Mouse (Mus musculus): ENCODE results near the gene Capg. TPM values are rescaled to one million over a fixed set of nuclear protein-coding genes. Genes with fewer than 3 reads are reported as not detected.

The Capg gene
- polyA plus RNA-seq, 1 experiment from 2014 or later: 4.9 TPM

- Histone ChIP-seq H3K9ac (replicated peaks; ENCODE audit: low read depth, low read length) (peak overlapping the region; percentile 74), H3K4me1 (replicated peaks; ENCODE audit: control insufficient read depth, insufficient read depth, low read length) (peaks cover 15% of the 10 kb centered on the region), H3K4me3 (replicated peaks; ENCODE audit: low read length) (peak overlapping the region; percentile 72), H3K36me3 (ENCODE audit: control insufficient read depth, insufficient read depth) (no peaks in the 10 kb centered on the region), H3K27ac (ENCODE audit: low read length) (no peak overlapping the region), H3K9me3 (ENCODE audit: control insufficient read depth, low read length) (no peaks in the 10 kb centered on the region), H3K4me2 (ENCODE audit: low read length) (peak overlapping the region; percentile 72), H3K27me3 (replicated peaks; ENCODE audit: control insufficient read depth, insufficient read depth, low read length) (no peaks in the 10 kb centered on the region)
- ATAC-seq: no peak
- WGBS: 47% methylated on average over 13 of the region's 13 CpGs
Observed at GRCm38 (mm10) chr6:72597083-72597874, 53.1 kb downstream of the Capg start.

DNA sequence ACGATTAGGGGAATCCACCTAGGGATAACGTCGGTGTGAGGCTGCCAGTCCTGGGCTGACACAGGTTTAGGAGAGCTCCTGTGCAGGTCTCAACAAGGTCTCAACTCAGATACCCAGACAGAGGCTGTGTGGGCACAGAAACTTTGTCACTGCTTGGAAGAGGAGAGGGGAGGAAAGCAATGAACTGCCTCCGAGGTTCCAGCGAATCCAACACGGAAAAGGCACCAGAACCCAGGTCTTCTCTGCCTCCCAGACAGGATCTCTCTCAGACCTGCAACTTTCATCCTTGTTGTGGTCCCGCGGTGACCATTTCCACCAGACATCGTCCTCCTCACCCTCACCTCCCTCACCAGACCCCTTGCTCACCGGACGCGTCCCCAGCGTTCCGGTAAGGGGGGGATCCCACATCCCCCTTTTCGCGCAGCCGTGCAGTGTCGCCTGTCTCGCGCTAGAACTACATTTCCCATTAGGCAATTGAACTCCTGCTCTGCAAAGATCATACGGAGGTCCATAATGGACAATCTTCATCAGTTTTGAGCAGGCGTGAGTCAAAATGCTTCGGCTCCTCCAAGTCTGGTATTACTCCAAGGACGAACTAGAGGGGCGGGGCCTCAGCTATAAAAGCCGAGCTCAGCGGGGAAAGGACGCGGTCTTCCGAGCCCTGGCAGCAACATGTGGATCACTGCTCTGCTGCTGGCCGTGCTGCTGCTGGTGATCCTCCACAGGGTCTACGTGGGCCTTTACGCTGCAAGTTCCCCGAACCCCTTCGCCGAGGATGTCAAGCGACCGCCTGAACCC lies 54.0 kb downstream of the Capg start, which contains the start of the genes Elmod3 and Retsat:
TSS of gene Elmod3 (minus strand) at position 458 of the 798 bp plus-strand sequence.
TSS of gene Retsat (plus strand) at position 520 of the 798 bp plus-strand sequence.
- peak; percentile 95 for ATAC-seq
- H3K9ac ChIP-seq (replicated peaks; ENCODE audit: low read depth, low read length): peak within 1 kb of the TSS; percentile 74
- no peaks in the 10 kb centered on the region for H3K9me3 ChIP-seq (ENCODE audit: control insufficient read depth, low read length)
- H3K36me3 ChIP-seq (ENCODE audit: control insufficient read depth, insufficient read depth): no peaks in the 10 kb centered on the region
- no peaks in the 10 kb centered on the region for H3K27me3 ChIP-seq (replicated peaks; ENCODE audit: control insufficient read depth, insufficient read depth, low read length)
- peak within 1 kb of the TSS; percentile 72 for H3K4me2 ChIP-seq (ENCODE audit: low read length)
- peak within 1 kb of the TSS; percentile 60 for H3K27ac ChIP-seq (ENCODE audit: low read length)
- H3K4me3 ChIP-seq (replicated peaks; ENCODE audit: low read length): peak within 1 kb of the TSS; percentile 72
- WGBS: 1% methylated on average over 38 of the region's 38 CpGs
- peaks cover 15% of the 10 kb centered on the region for H3K4me1 ChIP-seq (replicated peaks; ENCODE audit: control insufficient read depth, insufficient read depth, low read length)

- Histone ChIP-seq H3K4me3 (replicated peaks; ENCODE audit: low read length) (peak overlapping the region; percentile 72), H3K4me1 (replicated peaks; ENCODE audit: control insufficient read depth, insufficient read depth, low read length) (peaks cover 15% of the 10 kb centered on the region), H3K9me3 (ENCODE audit: control insufficient read depth, low read length) (no peaks in the 10 kb centered on the region), H3K27ac (ENCODE audit: low read length) (peak overlapping the region; percentile 60), H3K27me3 (replicated peaks; ENCODE audit: control insufficient read depth, insufficient read depth, low read length) (no peaks in the 10 kb centered on the region), H3K9ac (replicated peaks; ENCODE audit: low read depth, low read length) (peak overlapping the region; percentile 74), H3K4me2 (ENCODE audit: low read length) (peak overlapping the region; percentile 72), H3K36me3 (ENCODE audit: control insufficient read depth, insufficient read depth) (no peaks in the 10 kb centered on the region)
- WGBS: 33% methylated on average over 12 of the region's 12 CpGs
- peak; percentile 24 for ATAC-seq
Observed at GRCm38 (mm10) chr6:72598791-72599557, 54.8 kb downstream of the Capg start.

GRCm38 (mm10) chr6:72600216-72600615 lies 56.0 kb downstream of the Capg start:
- no peak for ATAC-seq
- Histone ChIP-seq H3K9ac (replicated peaks; ENCODE audit: low read depth, low read length) (no peak overlapping the region), H3K4me2 (ENCODE audit: low read length) (no peak overlapping the region), H3K9me3 (ENCODE audit: control insufficient read depth, low read length) (no peaks in the 10 kb centered on the region), H3K4me1 (replicated peaks; ENCODE audit: control insufficient read depth, insufficient read depth, low read length) (peaks cover 15% of the 10 kb centered on the region), H3K4me3 (replicated peaks; ENCODE audit: low read length) (no peak overlapping the region), H3K36me3 (ENCODE audit: control insufficient read depth, insufficient read depth) (no peaks in the 10 kb centered on the region), H3K27me3 (replicated peaks; ENCODE audit: control insufficient read depth, insufficient read depth, low read length) (no peaks in the 10 kb centered on the region), H3K27ac (ENCODE audit: low read length) (no peak overlapping the region)
- WGBS: 77% methylated on average over 6 of the region's 6 CpGs

- peaks cover 15% of the 10 kb centered on the region for H3K4me1 ChIP-seq (replicated peaks; ENCODE audit: control insufficient read depth, insufficient read depth, low read length)
- no peak overlapping the region for H3K4me2 ChIP-seq (ENCODE audit: low read length)
- WGBS: 81% methylated on average over 12 of the region's 12 CpGs
- H3K27me3 ChIP-seq (replicated peaks; ENCODE audit: control insufficient read depth, insufficient read depth, low read length): no peaks in the 10 kb centered on the region
- H3K27ac ChIP-seq (ENCODE audit: low read length): no peak overlapping the region
- H3K4me3 ChIP-seq (replicated peaks; ENCODE audit: low read length): no peak overlapping the region
- no peak for ATAC-seq
- H3K9ac ChIP-seq (replicated peaks; ENCODE audit: low read depth, low read length): no peak overlapping the region
- H3K9me3 ChIP-seq (ENCODE audit: control insufficient read depth, low read length): no peaks in the 10 kb centered on the region
- peaks cover 4% of the 10 kb centered on the region; the same call in 1 of the 2 replicates for H3K36me3 ChIP-seq (ENCODE audit: control insufficient read depth, insufficient read depth)
Observed at GRCm38 (mm10) chr6:72600771-72601170, 56.6 kb downstream of the Capg start.

DNA sequence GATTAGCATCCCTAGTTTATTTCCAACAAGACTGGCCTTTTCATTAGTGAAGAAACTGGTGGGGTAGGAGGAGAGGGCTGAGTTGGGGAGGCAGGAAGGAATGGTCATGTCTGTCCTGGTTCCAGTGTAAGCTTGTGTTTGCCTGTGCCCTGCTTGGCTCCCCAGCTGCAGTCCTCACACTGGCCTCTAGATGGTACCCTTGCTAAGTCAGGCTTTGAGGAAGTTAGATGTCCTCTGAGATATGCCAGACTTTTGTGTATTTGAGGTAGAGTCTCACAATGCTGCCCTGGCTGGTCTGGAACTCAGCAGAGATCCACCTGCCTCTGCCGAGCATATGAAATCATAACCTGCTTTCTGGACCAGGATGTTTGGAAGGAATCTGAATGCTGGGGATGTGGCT lies 57.5 kb downstream of the Capg start:
- WGBS: 66% methylated on average over 1 of the region's 1 CpGs
- Histone ChIP-seq H3K27ac (ENCODE audit: low read length) (no peak overlapping the region), H3K4me2 (ENCODE audit: low read length) (no peak overlapping the region), H3K4me3 (replicated peaks; ENCODE audit: low read length) (no peak overlapping the region), H3K36me3 (ENCODE audit: control insufficient read depth, insufficient read depth) (peaks cover 12% of the 10 kb centered on the region), H3K4me1 (replicated peaks; ENCODE audit: control insufficient read depth, insufficient read depth, low read length) (peaks cover 15% of the 10 kb centered on the region), H3K27me3 (replicated peaks; ENCODE audit: control insufficient read depth, insufficient read depth, low read length) (no peaks in the 10 kb centered on the region), H3K9me3 (ENCODE audit: control insufficient read depth, low read length) (no peaks in the 10 kb centered on the region), H3K9ac (replicated peaks; ENCODE audit: low read depth, low read length) (no peak overlapping the region)
- no peak for ATAC-seq

DNA sequence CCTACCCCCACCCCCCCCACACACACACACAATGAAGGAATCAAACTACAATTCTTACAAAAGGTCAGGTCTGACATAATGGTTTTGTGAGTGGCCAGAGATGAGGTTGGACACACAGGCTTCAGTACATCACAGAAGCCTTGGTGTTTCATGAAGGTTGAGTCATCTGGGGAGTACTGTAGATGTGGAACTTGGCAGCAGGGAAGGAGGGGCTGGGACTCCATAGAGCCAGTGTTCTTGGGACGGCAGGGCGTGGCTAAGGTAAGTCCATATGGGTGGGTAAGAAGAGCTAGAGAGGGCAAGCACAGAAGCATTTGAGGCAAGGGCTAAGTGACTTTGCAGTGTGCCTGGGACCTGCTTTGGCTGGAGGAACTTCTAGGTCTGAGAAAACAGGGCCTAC lies 59.9 kb downstream of the Capg start:
- 87% methylated on average over 2 of the region's 2 CpGs for WGBS
- no peak overlapping the region for H3K4me2 ChIP-seq (ENCODE audit: low read length)
- no peak overlapping the region for H3K27ac ChIP-seq (ENCODE audit: low read length)
- H3K36me3 ChIP-seq (ENCODE audit: control insufficient read depth, insufficient read depth): peaks cover 12% of the 10 kb centered on the region
- no peak for ATAC-seq
- no peaks in the 10 kb centered on the region; the same call in 1 of the 2 replicates for H3K4me1 ChIP-seq (replicated peaks; ENCODE audit: control insufficient read depth, insufficient read depth, low read length)
- no peak overlapping the region for H3K4me3 ChIP-seq (replicated peaks; ENCODE audit: low read length)
- H3K27me3 ChIP-seq (replicated peaks; ENCODE audit: control insufficient read depth, insufficient read depth, low read length): no peaks in the 10 kb centered on the region
- no peaks in the 10 kb centered on the region for H3K9me3 ChIP-seq (ENCODE audit: control insufficient read depth, low read length)
- H3K9ac ChIP-seq (replicated peaks; ENCODE audit: low read depth, low read length): no peak overlapping the region

GRCm38 (mm10) chr6:72607060-72607459 lies 62.9 kb downstream of the Capg start:
- H3K9me3 ChIP-seq (ENCODE audit: control insufficient read depth, low read length): no peaks in the 10 kb centered on the region
- no peaks in the 10 kb centered on the region for H3K27me3 ChIP-seq (replicated peaks; ENCODE audit: control insufficient read depth, insufficient read depth, low read length)
- H3K9ac ChIP-seq (replicated peaks; ENCODE audit: low read depth, low read length): no peak overlapping the region
- H3K4me3 ChIP-seq (replicated peaks; ENCODE audit: low read length): no peak overlapping the region
- WGBS: 83% methylated on average over 4 of the region's 4 CpGs
- H3K36me3 ChIP-seq (ENCODE audit: control insufficient read depth, insufficient read depth): peaks cover 27% of the 10 kb centered on the region
- H3K27ac ChIP-seq (ENCODE audit: low read length): no peak overlapping the region
- no peak for ATAC-seq
- no peak overlapping the region for H3K4me2 ChIP-seq (ENCODE audit: low read length)
- no peaks in the 10 kb centered on the region for H3K4me1 ChIP-seq (replicated peaks; ENCODE audit: control insufficient read depth, insufficient read depth, low read length)

DNA sequence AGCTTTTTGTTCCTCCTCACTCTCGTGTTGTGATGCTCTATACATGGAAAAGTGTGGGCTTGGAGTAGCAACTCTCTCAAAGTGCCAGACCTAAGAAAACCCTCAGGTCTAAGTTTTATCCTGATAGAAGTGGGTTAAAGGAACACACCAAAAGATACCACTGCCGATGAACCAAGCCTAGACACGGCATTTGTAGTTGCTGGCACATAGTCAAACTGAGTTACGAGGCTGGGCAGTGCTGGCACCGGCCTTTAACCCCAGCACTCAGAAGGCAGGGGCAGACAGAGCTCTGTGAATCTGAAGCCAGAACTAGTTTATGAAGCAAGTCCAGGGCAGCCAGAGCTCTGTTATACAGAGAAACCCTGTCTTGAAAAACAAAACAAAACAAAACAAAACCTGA lies 63.5 kb downstream of the Capg start:
- Histone ChIP-seq H3K4me3 (replicated peaks; ENCODE audit: low read length) (no peak overlapping the region), H3K27ac (ENCODE audit: low read length) (no peak overlapping the region), H3K36me3 (ENCODE audit: control insufficient read depth, insufficient read depth) (peaks cover 27% of the 10 kb centered on the region), H3K9ac (replicated peaks; ENCODE audit: low read depth, low read length) (no peak overlapping the region), H3K9me3 (ENCODE audit: control insufficient read depth, low read length) (no peaks in the 10 kb centered on the region), H3K27me3 (replicated peaks; ENCODE audit: control insufficient read depth, insufficient read depth, low read length) (no peaks in the 10 kb centered on the region), H3K4me1 (replicated peaks; ENCODE audit: control insufficient read depth, insufficient read depth, low read length) (no peaks in the 10 kb centered on the region), H3K4me2 (ENCODE audit: low read length) (no peak overlapping the region)
- WGBS: 87% methylated on average over 5 of the region's 5 CpGs
- ATAC-seq: no peak
